In the genomic region with DNA sequence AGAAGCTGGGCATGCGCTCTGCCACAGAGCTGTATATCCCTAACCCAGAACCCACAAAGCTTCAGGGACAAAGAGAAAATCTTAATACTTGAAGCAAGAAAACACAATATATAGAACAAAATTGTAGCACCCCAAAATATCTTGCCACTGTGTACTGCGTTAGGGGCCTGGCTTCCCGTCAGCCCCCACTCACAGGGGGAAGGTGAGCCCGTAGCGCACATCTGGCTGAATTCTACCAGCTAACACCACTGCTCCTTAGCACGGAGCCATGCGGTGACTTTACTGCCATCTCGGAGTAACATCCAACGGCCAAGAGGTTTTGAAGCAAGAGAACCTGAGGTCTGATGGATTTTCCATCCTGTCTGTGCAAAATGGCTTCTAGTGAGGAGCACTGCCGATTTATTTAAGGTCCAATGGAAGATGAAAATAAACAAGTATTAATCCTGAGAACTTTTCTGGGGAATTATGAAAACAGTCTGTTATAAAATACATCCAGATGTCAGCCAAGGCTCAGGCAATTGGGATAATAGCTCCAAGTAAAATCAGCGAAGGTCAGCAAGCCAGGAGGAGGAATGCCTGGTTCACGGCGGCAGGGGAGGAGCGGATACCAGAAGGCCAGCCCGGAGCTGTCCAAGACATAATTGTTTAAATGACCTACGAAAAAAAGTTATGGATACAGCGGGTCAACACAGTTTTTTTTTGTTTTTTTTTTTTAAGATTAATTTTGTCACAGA, we compare ENCODE assay signal across 12 mouse cellular contexts.
DNase-seq lines count a peak whose midpoint lies in the region; ATAC-seq lines count a peak whose summit lies in the region.
"Had no signal": no experiment of that assay in that cellular context is flagged by ENCODE, and none has a peak within 500 bp of the region (broad histone marks: within the 10 kb centered on the region; RNA-seq: fewer than 3 reads in every experiment).

No protein-coding gene starts in this region.

- peaks cover 3% of the 10 kb centered on the region; the same call in 1 of the 2 replicates for H3K4me1 ChIP-seq in intestine, embryonic 15.5 days (replicated peaks)
- H3K4me1 ChIP-seq in intestine, embryonic 16.5 days (ENCODE audit: control insufficient read depth, insufficient read depth, low read length) = peaks cover 5% of the 10 kb centered on the region; the same call in 1 of the 2 replicates
- no peaks in the 10 kb centered on the region for H3K4me1 ChIP-seq in neural tube, embryonic 15.5 days
- H3K4me1 ChIP-seq: liver, embryonic 13.5 days had no signal

- H3K4me3 ChIP-seq in intestine, embryonic 15.5 days (replicated peaks) = no peak overlapping the region
- no peak overlapping the region for H3K4me3 ChIP-seq in intestine, embryonic 16.5 days (ENCODE audit: low read length)
- no peak overlapping the region for H3K4me3 ChIP-seq in neural tube, embryonic 15.5 days (replicated peaks)
- H3K4me3 ChIP-seq: liver, embryonic 13.5 days had no signal

- H3K27me3 ChIP-seq in intestine, embryonic 15.5 days (replicated peaks) = no peaks in the 10 kb centered on the region
- H3K27me3 ChIP-seq in intestine, embryonic 16.5 days (replicated peaks; ENCODE audit: control insufficient read depth, insufficient read depth, low read length) = no peaks in the 10 kb centered on the region
- H3K27me3 ChIP-seq in neural tube, embryonic 15.5 days (replicated peaks) = no peaks in the 10 kb centered on the region
- H3K27me3 ChIP-seq: liver, embryonic 13.5 days had no signal

- no peak overlapping the region for H3K9ac ChIP-seq in intestine, embryonic 15.5 days
- H3K9ac ChIP-seq in intestine, embryonic 16.5 days (ENCODE audit: low read depth, low read length) = no peak overlapping the region
- H3K9ac ChIP-seq in neural tube, embryonic 15.5 days (replicated peaks) = no peak overlapping the region
- H3K9ac ChIP-seq: liver, embryonic 13.5 days had no signal

- no peaks in the 10 kb centered on the region for H3K36me3 ChIP-seq in intestine, embryonic 15.5 days
- H3K36me3 ChIP-seq in intestine, embryonic 16.5 days (ENCODE audit: control insufficient read depth, insufficient read depth, low read length) = no peaks in the 10 kb centered on the region
- H3K36me3 ChIP-seq in neural tube, embryonic 15.5 days = no peaks in the 10 kb centered on the region
- H3K36me3 ChIP-seq: liver, embryonic 13.5 days had no signal

- ATAC-seq in intestine, embryonic 15.5 days = no peak
- ATAC-seq in intestine, embryonic 16.5 days = no peak
- ATAC-seq in neural tube, embryonic 15.5 days (ENCODE audit: low FRiP score) = no peak

- no peak overlapping the region for H3K4me2 ChIP-seq in intestine, embryonic 15.5 days (replicated peaks)
- H3K4me2 ChIP-seq in intestine, embryonic 16.5 days (ENCODE audit: low read depth, low read length) = no peak overlapping the region
- H3K4me2 ChIP-seq in neural tube, embryonic 15.5 days = no peak overlapping the region
- H3K4me2 ChIP-seq: liver, embryonic 13.5 days had no signal

- WGBS in intestine, embryonic 15.5 days = 47% methylated on average over 17 of the region's 17 CpGs
- WGBS in intestine, embryonic 16.5 days = 58% methylated on average over 17 of the region's 17 CpGs
- 82% methylated on average over 17 of the region's 17 CpGs for WGBS in neural tube, embryonic 15.5 days

- peak overlapping the region; percentile 22; the same call in 1 of the 2 replicates for H3K27ac ChIP-seq in intestine, embryonic 15.5 days
- H3K27ac ChIP-seq in intestine, embryonic 16.5 days (ENCODE audit: low read length) = no peak overlapping the region
- no peak overlapping the region for H3K27ac ChIP-seq in neural tube, embryonic 15.5 days (replicated peaks)
- H3K27ac ChIP-seq: liver, embryonic 13.5 days had no signal

- H3K9me3 ChIP-seq in intestine, embryonic 15.5 days = no peaks in the 10 kb centered on the region
- no peaks in the 10 kb centered on the region for H3K9me3 ChIP-seq in intestine, embryonic 16.5 days (ENCODE audit: control insufficient read depth, low read length)
- no peaks in the 10 kb centered on the region for H3K9me3 ChIP-seq in neural tube, embryonic 15.5 days (replicated peaks)
- H3K9me3 ChIP-seq: liver, embryonic 13.5 days had no signal

- DNase-seq in ovary, postnatal 36 days (ENCODE audit: low spot score) = peak; percentile 55
- no peak for DNase-seq in ovary, postnatal 14 days (ENCODE audit: low spot score)
- DNase-seq in kidney, postnatal 14 days = peak; percentile 67
- DNase-seq in urinary bladder, postnatal 10 days (ENCODE audit: low spot score) = no peak
- DNase-seq: cerebellum, adult 8-10 months; heart, postnatal 4 days; liver, embryonic 13.5 days; right cerebral cortex, postnatal 25 days; thymus, postnatal 14 days had no signal

Comparison
In these comparisons a context has a peak if more than half of its experiments do, and no peak if none do; other contexts are left out.
1. DNase-seq: peak in ovary, postnatal 36 days (single experiment) and kidney, postnatal 14 days (single experiment); none in ovary, postnatal 14 days (single experiment) and urinary bladder, postnatal 10 days (single experiment).